Mouse (Mus musculus) megakaryocyte, embryonic 14.5 days (primary cell): ENCODE results near the gene Gm10134. TPM values are rescaled to one million over a fixed set of nuclear protein-coding genes. Genes with fewer than 3 reads are reported as not detected.
A peak's percentile ranks its signal among the peaks of the same experiment; 100 is the strongest.

ENCODE experiments used
- H3K27me3 ChIP-seq: replicated peaks from 2 replicates; pipeline ENCODE3; 2012; ENCODE audit warnings: inconsistent platforms
- H3K36me3 ChIP-seq: replicated peaks from 2 replicates; pipeline ENCODE3; 2012; ENCODE audit warnings: low read length, inconsistent platforms, mixed read lengths
- H3K4me1 ChIP-seq: 2 replicates; pipeline ENCODE4 v1.6.1; 2012; ENCODE audit warnings: inconsistent platforms
- H3K4me3 ChIP-seq: replicated peaks from 2 replicates; pipeline ENCODE3; 2012; ENCODE audit warnings: moderate library complexity, mild to moderate bottlenecking, inconsistent platforms
- H3K9me3 ChIP-seq: 2 replicates; pipeline ENCODE4 v1.6.1; 2012; ENCODE audit warnings: inconsistent platforms
- FLI1 ChIP-seq: IDR thresholded peaks from 2 replicates; pipeline ENCODE4 v1.6.1; 2012; ENCODE audit warnings: low read length, inconsistent platforms, mixed read lengths
- GATA1 ChIP-seq: IDR thresholded peaks from 3 replicates; pipeline ENCODE4 v1.6.1; 2012; ENCODE audit warnings: mixed read lengths, low read length, inconsistent platforms, borderline replicate concordance
- polyA plus RNA-seq: library from polyadenylated mRNA; stranded (reverse); fragments of >175 nt; gene quantifications from 2 replicates; pipeline ENCODE4 v1.2.3, GENCODE M21; 2012; ENCODE audit warnings: low replicate concordance; ENCODE audit not compliant: insufficient read depth

Gene Gm10134
- polyA plus RNA-seq, 1 experiment, result not detected

- no peak overlapping the region for H3K4me3 ChIP-seq
- H3K27me3 ChIP-seq, result peaks cover 24% of the 10 kb centered on the region
- H3K4me1 ChIP-seq, result peaks cover 78% of the 10 kb centered on the region
- TF ChIP-seq GATA1 (no peak), FLI1 (no peak)
- no peaks in the 10 kb centered on the region for H3K36me3 ChIP-seq
- no peaks in the 10 kb centered on the region for H3K9me3 ChIP-seq
Observed at GRCm38 (mm10) chr2:28521571-28522151, 15.8 kb downstream of the Gm10134 start.

DNA sequence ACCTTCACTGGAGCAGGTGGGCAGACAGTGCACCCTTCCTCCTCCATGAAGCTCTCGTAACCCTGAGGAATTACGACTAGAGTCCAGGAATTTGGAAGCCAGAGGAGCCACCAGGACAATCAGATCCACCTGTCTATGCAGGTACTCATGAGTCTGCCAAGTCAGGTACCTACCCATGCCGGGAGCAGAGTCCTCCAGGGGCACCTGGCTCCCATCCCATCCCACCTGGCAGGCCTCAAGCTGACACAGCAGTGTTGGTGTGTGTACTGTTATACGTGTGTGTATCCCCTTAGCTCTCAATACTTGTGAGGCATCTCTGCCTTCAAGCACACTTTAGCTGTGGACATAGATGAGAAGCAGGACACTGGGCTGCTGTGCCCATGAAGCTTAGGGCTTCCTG is 16.3 kb downstream of the Gm10134 start:
- no peaks in the 10 kb centered on the region for H3K9me3 ChIP-seq
- no peak overlapping the region for H3K4me3 ChIP-seq
- no peaks in the 10 kb centered on the region for H3K36me3 ChIP-seq
- no peak for TF ChIP-seq GATA1
- no peak for TF ChIP-seq FLI1
- peaks cover 22% of the 10 kb centered on the region for H3K27me3 ChIP-seq
- peaks cover 78% of the 10 kb centered on the region for H3K4me1 ChIP-seq

- peak overlapping the region; percentile 83 for H3K4me3 ChIP-seq
- peaks cover 81% of the 10 kb centered on the region for H3K4me1 ChIP-seq
- H3K36me3 ChIP-seq, result no peaks in the 10 kb centered on the region
- no peaks in the 10 kb centered on the region for H3K9me3 ChIP-seq
- H3K27me3 ChIP-seq, result peaks cover 27% of the 10 kb centered on the region
- no peak for TF ChIP-seq FLI1
- no peak for TF ChIP-seq GATA1
Observed at GRCm38 (mm10) chr2:28523643-28524117, 17.8 kb downstream of the Gm10134 start.

GRCm38 (mm10) chr2:28524406-28524805 is 18.5 kb downstream of the Gm10134 start:
- TF ChIP-seq FLI1, result no peak
- no peak for TF ChIP-seq GATA1
- H3K4me1 ChIP-seq, result peaks cover 86% of the 10 kb centered on the region
- peaks cover 24% of the 10 kb centered on the region for H3K27me3 ChIP-seq
- H3K9me3 ChIP-seq, result no peaks in the 10 kb centered on the region
- peak overlapping the region; percentile 68 for H3K4me3 ChIP-seq
- H3K36me3 ChIP-seq, result no peaks in the 10 kb centered on the region

- Histone ChIP-seq H3K4me1 (peaks cover 95% of the 10 kb centered on the region), H3K36me3 (no peaks in the 10 kb centered on the region), H3K4me3 (peak overlapping the region; percentile 89), H3K9me3 (no peaks in the 10 kb centered on the region), H3K27me3 (peaks cover 27% of the 10 kb centered on the region)
- no peak for TF ChIP-seq FLI1
- TF ChIP-seq GATA1, result no peak
Observed at GRCm38 (mm10) chr2:28525219-28525942, 19.5 kb downstream of the Gm10134 start.

DNA sequence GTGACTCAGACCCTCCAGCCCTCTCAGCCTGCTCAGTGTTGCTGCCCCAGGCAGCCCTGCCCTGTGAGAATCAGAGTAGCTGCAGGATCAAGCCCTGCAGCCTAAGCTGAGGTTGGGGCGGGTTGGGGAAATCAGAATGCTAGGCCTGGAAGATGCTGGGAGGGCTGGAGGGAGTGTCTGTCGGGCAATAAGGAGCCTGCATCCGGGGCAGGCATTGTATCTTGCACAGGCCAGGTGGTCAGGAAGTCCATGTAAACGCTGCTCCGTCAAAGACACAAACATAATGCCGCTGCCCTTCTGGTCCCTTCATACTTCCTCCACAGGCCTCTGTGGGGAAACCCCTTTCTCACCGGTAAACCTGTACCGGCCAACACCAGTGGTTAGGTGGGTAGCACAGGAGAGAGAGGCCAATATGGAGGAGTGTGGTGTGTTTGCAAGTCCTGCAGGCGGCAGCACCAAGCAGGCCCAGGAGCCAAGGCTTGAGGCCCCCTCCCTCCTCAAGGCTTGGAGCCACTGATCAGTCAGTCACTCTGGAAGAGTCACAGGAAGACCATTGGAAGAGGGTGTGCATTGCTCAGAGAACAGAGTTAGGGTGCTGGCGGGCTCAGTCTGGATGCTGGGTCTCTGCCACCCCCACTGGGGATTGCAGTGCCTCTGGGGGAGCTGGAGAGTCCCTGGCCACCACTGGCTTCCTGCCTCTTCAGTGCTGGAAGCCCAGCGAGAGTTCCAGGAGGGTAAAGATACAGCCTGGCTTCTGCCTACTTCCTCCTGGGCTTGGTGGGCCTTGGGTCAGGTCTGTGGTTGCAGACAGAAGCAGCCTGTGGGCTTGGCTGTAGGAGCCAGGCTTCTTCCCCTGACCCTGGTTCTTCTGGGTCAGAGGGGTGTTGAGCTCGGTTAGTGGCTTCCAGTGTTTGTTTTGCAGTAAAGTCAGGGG is 20.3 kb downstream of the Gm10134 start:
- TF ChIP-seq GATA1 (no peak), FLI1 (no peak)
- Histone ChIP-seq H3K4me3 (peak overlapping the region; percentile 89), H3K27me3 (peaks cover 23% of the 10 kb centered on the region), H3K4me1 (peaks cover 97% of the 10 kb centered on the region), H3K36me3 (no peaks in the 10 kb centered on the region), H3K9me3 (no peaks in the 10 kb centered on the region)

DNA sequence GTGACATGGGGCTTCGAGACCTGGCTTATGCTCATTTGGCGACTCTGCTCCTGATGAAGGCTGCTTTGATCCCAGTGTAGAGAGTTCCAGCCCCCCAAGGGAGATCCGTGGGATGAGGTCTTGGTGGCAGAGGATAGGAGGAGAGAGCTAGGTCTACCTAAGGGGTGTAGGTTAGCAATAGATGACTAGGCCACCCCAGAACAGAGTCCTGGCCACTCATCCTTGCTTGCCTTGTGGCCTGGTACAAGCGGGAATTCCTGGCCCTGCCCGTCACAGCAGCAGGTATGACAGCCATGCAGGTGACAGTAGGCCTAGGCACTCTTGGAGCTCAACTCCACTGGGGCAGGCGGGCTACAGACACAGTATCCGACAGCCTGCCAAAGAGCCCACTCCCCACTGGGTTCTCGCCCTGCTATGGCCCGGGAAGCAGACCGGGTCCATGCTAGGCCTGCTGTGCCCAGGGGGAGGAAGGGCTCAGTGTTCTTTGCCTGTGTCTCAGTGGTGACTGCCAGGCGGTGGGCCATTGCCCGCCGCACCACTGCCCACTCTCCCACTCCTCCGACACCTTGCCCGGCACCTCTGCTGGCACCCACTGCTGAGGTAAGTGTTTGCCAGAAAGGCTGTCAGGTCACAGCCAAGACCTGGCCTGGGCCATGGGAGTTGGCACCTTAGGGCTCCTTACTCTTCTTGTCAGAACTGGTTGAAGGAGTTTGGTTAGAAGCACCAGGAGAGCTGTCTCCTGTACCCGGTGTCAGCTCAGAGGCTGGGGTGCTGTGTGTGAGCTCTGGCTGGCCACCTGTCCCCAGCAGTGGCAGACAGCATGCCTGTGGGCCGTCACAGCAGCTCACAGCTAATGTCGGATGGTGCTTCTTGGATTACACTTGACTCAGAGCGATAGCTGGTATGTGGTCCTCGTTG is 21.8 kb downstream of the Gm10134 start:
- Histone ChIP-seq H3K4me3 (no peak overlapping the region), H3K36me3 (no peaks in the 10 kb centered on the region), H3K27me3 (peaks cover 26% of the 10 kb centered on the region), H3K9me3 (no peaks in the 10 kb centered on the region), H3K4me1 (peaks cover 97% of the 10 kb centered on the region)
- TF ChIP-seq FLI1 (no peak), GATA1 (no peak)

DNA sequence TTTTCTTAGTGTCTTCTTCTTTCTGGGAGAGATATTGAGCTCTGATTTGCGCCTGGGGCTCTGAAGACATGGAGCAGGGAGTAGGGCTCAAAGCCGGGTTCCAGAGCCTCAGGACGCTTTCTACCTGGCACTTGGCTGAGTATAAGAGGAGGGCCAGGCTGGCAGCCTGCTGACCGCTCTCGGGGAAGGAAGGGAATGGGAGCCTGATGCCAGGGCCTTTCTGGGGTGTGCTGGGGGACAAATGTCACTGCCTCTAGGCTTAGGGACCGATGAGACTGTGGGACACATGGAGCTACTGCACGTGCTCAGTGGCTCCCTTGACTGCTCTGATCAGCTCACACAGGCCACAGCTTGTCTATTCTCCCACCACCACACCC is 22.4 kb downstream of the Gm10134 start:
- Histone ChIP-seq H3K4me1 (peaks cover 97% of the 10 kb centered on the region), H3K36me3 (no peaks in the 10 kb centered on the region), H3K4me3 (no peak overlapping the region), H3K27me3 (peaks cover 26% of the 10 kb centered on the region), H3K9me3 (no peaks in the 10 kb centered on the region)
- no peak for TF ChIP-seq FLI1
- TF ChIP-seq GATA1, result no peak

DNA sequence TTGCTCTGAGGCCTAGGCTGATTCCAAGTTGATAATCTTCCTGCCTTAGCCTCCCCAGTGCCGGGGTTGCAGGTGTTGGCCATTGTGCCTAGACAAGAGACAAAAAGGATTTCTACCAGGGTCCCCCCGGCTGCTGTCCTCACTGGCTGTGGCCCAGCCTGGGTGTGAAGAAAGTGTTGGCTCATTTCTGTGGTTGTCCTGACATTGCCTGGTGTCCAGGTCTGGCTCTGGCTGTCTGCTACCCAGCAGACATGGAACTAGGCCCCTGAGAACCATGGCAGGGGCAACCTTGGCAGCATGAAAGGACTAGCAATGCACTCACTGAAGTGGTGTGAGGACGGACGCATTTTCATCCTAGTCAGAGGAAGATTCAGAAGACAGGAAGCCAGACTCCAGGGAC is 24.0 kb downstream of the Gm10134 start:
- Histone ChIP-seq H3K4me3 (no peak overlapping the region), H3K4me1 (peaks cover 97% of the 10 kb centered on the region), H3K36me3 (no peaks in the 10 kb centered on the region), H3K27me3 (peaks cover 41% of the 10 kb centered on the region), H3K9me3 (no peaks in the 10 kb centered on the region)
- TF ChIP-seq GATA1, result no peak
- TF ChIP-seq FLI1, result no peak
